Mouse (Mus musculus): ENCODE measurements around the gene Lsm2.
"Not testable (repeated sequence)": the region's sequence is repeated elsewhere in the genome, so short reads cannot be mapped to it uniquely, and the experiment has no call there.

The Lsm2 gene

DNA sequence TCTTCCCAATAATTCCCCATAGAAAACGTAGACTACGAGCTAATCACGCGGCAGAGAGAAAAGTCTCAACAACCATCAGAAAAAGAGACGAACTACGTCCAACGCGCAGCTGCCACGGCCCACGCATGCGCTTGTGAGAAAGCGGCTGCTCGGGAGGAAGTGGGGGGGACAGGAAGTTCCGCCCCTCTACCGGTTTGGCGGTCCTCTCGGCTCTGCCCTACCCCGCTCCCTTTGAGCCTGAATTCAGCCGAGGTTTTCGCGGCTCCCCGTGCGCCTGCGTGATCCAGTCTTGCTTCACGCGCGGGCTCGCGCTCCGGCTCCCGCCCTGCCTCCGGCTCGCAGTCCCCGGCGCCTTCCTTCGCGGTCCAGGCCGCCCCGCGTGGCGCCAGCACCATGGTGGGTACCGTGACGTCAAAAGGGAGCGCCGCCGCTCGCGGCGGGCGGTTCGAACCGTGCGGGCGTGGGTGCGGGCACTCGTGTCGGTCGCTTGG lies at the start of gene Lsm2:
TSS of gene Lsm2 (plus strand) at position 173 of the 491 bp plus-strand sequence.
- DNase-seq = peak; percentile 84 to 90

DNA sequence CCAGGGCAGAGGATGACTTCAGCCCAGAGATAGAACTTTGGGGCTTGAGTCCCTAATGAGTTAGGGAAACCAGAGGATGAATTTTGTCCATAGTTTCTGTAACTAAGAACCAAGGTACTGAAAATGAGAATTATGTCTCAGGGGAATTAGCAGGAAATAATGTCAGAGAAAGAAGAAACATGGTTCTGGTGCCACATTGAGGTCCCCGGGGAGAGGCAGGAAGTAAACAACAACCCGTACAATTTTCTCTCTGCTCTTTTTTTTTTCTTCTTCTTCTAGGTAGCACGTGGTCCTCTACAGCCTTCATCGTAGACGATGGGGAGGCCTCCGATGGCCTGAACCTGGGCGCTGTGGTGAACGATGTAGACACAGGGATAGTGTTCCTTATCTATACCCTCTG lies 49.4 kb upstream of the Lsm2 start:
- DNase-seq = peak in 1 of 2 experiments; percentile 18

DNA sequence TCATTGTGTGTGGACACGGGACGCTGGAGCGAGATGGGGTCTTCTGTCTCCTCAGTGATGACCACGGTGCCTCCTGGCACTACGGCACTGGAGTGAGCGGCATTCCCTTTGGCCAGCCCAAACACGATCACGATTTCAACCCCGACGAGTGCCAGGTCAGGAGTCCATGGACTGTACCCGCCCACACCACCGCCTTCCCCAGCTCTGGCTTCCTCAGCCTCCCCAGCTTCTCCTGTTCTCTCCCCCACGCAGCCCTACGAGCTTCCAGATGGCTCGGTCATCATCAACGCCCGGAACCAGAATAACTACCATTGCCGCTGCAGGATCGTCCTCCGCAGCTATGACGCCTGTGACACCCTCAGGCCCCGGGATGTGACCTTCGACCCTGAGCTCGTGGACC lies 47.6 kb upstream of the Lsm2 start:
- no peak for DNase-seq

DNA sequence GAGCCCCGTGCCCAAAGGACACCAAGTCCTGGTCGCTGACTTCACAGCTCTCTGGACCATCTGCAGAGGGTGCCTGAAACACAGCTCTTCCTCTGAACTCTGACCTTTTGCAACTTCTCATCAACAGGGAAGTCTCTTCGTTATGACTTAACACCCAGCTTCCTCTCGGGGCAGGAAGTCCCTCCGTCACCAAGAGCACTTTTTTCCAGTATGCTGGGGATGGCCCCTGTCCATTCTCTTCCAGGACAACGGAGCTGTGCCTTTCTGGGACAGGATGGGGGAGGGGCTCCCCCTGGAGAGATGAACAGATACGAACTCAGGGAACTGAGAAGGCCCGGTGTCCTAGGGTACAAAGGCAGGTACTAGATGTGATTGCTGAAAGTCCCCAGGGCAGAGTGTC lies 46.8 kb upstream of the Lsm2 start:
- DNase-seq = no peak

DNA sequence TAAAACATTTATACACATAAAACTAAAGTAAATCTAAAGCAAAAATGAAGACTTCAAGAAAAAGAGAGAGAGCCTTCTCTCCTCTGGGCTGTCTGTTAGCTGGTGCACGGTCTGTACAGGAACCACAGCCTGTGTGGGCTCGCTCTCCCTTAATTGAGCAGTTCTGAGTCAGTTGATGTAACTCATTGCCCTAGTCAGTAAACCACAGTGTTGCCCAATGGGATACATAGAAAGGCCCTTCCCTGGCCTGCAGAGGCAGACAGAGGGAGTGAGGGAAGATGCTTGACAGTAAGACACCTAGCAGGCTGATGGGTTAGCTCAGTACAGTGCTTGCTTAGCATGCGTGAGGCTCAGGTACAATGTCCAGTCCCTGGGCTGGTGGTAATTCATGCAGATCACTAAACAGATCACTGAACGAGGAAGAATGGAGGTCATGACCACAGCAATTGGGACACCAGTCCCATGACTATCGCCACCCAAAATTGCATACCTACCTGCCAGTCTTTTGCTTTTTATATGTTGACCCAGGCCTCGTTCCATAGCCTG lies 43.6 kb upstream of the Lsm2 start:
- no peak for DNase-seq

DNA sequence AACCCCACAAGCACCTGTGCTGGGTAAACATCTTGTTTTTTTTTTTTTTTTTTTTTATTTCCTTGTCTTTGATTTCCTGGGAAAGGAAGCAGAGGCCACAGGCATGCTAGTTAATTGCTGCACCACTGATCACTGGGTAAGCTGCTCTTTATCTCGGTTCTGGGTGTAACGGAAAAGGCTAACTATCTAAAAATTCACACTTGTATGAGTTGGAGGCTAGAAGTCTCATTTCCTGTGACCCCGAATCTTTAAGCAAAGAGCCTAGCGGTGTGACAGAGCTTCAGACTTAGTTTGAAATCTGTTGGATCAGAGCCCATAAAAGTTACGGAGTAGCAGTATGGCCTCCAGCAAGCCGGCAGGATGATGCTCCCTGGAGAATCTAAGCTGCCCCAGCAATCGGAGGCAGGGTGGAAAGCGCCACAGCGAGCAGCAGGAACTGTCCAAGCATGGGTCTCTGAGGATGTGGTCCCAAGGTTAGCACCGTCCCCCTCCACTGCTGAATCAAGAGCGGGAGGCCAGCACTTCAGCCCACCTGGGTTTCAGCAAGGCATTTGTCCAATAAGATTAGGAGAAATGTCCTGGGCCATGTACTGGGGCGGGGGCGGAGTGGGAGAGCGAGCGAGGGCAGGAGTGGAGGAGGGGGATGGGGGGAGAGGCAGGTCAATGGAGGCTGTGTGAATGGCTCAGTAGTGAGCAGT lies 40.2 kb upstream of the Lsm2 start:
- no peak for DNase-seq

DNA sequence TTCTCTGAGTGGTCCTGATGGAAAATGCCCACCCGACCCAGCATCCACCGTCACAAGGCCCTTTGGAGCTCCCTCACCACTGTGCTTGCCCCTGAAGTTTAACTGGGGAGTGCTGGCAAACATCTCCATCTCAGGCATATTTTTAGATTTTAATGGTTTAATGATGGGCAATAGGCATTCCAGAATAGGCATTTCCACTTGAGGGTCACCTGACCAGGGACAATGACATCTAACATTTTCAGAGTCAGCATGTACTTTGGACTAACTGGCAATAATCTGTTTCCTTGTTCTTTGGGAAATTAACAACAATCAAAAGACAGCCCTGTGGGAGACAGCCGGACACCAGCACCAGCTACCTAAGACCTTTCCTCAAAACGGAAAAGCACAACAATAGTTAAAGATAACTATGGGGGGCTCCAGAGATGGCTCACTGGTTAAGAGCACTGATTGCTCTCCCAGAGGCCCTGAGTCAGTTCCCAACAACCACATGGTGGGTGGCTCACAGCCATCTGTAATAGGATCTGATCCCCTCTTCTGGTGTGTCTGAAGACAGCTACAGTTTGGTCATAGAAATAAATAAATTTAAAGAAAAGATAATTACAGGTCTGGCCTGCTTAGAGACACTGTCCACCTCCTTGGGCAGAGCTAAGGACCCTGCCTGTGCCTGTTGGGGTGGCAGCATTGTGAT lies 38.4 kb upstream of the Lsm2 start:
- no peak for DNase-seq

DNA sequence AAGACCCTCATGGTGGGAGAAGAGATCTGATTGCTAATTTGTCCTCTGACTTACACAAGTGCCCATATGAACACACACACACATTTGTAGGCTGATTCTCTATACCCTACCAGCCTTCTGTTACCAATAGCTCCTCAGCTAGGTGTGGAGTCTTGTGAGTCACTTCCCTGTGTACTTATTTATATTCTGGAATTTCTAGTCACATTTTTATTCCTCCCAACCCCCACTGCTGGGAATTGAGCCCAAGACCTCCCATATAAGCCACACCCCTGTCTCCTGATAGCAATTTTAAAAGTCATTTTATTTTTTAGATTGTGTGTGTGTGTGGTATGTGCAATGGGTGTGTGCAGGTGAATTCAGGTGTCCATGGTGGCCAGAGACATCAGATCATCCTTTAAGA lies 37.3 kb upstream of the Lsm2 start:
- DNase-seq = no peak

DNA sequence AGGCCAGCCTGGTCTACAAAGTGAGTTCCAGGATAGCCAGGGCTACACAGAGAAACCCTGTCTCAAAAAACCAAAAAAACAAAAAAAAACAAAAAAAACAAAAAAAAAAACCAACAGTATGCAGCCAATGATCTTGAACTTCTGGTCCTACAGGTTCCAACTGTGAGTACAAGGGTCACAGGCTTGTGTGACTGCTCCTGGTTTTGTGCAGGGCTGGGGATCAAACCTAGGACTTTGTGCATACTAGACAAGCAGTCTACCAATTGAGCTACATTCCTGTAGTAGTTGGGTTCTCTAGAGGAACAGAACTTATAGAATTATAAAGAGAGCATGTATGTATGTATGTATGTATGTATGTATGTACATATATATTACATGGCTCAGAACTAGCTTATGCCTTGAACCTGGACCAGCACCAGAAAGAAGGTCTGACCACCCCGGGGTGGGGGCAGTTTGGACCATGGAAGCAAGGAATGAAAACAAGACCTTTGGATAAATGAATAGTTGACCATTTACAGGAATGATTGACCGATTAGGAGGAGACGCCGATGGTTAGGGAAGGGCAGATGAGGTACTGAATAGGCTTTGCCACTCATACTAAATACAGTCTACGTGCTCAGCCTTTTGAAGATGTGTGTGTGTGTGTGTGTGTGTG lies 35.0 kb upstream of the Lsm2 start:
- DNase-seq = no peak

DNA sequence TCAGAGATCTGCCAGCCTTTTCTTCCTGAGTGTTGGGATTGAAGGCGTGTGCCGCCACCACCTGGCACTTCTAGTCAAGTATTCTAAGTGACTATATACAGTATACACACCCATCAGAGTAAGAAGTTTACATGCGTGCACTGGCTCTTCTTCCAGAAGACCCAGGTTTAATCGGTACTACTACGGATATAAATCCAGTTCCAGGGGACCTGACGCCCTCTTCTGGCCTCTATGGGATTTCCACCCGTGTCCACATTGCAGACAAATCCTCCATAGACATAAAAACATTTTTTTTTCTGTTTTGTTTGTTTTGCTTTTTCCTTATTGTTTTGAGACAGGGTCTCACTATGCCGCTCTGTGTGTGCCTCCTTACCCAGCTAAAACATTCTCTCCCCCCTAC lies 34.1 kb upstream of the Lsm2 start:
- no peak for DNase-seq

DNA sequence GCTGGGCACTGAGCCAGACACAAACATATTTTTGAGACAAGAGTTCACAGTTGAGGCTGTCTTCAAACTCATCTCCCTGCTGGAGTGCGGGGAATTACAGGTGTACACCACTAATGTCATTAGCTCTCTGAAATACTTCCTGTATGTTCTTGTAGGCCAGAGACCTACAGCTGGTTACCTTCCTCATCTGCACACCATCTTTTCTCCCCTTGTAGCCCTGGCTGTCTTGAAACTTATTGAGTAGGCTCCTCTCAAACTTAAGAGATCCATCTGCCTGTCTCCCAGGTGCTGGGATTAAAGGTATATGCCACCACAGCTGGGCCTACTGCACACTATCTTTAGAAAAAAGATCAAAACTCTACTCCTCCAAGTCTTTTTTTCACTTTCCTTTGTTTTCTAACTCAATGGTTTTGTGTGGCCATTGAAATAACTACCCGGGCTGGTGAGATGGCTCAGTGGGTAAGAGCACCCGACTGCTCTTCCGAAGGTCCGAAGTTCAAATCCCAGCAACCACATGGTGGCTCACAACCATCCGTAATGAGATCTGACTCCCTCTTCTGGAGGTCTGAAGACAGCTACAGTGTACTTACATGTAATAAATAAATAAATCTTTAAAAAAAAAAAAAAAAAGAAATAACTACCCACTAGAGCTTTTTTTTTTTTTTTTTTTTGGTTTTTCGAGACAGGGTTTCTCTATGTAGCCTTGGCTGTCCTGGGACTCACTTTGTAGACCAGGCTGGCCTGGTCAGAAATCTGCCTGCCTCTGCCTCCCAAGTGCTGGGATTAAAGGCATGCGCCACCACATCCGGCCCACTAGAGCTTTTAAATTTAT lies 32.7 kb upstream of the Lsm2 start:
- DNase-seq = not testable (repeated sequence)

DNA sequence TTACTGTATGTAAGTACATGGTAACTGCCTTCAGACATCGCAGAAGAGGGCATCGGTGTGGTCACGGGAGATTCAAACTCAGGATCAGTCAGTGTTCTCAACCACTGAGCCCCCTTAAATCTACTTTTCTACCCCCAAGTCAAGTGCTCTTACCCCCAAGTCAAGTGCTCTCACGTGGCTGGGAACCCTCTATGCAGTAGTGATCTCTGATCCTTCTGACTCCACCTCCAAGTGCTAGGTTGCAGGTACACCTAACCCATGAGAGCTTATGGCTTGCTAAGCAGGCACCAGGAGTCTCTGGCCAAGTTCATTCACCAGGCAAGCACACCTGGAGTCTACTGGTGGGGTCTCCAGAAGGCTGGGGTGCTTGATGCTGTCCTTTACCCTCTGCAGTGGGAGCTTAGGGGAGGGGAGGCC lies 32.1 kb upstream of the Lsm2 start:
- DNase-seq = no peak

DNA sequence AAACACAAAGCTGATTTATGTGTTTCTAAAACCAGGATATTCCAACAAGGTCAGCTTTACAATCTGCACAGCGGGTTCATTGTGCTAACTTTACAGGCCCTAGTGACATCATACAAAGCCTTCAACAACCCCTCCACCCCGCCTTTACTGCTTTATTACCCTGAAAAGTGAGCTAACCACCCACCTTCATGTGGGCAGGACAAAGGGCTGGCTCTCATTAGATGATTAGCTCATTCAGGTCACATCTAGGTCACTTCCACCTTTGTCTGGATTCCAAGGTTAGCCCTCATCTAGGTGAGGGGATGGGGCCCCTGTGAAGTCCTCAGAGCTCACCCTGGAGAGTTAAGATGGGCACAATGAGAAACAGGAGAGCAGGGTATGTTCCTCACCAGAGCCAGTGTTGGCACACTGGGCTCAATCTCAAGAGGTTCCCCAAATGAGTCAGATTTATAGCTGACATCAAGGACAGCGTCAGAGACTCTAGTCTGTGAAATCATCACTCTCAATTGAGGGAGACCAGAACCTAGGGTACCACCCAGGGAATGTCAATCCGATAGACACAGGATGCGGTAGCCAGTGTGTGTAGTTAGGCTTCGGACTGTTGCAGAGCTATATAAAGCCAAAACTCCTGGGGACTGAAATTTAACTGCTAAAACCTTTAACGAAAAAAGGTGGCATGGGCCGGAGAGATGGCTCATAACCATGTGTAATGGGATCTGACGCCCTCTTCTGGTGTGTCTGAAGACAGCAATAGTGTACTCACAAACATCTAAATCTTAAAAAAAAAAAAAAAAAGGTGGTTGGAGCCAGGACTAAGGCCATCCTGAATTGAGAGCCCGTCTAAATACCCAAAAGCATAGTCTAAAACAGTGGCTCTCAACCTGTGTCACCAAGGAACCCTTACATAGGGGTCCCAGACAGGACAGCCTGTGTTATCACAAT lies 30.9 kb upstream of the Lsm2 start:
- DNase-seq = no peak

DNA sequence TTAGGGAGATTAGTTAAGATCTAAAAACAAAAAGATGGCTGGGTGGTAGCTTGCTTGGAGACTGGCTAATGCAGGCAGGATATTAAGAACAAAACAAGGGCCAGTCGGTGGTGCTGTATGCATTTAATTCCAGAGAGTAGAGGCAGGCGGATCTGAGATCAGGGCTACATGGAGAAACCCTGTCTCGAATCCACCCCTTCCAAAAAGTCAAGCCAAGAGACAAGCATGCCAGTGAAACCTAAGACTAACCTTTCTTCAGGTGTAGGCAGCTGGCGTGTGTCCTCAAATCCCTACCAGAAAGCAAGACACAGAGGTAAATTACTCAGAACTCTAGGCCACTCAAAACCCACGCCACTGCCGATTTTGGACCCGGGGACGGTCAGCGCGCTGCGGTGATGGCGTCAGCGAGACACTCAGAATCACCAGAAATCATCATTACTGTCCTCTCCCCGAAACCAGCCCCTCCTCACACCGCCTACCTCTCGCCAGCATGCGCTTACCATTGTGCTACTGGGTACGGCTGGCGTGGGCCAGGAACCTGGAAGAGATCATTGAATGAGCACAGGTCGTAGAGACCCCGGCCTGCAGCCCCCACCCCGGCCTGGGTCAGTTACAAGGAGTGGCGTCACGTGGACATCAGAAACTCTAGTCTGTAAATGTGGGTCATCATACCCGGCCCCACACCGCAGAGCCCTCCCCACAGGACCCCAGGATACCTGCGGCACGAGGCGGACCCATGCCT lies 29.9 kb upstream of the Lsm2 start:
- peak in 1 of 2 experiments; percentile 59 for DNase-seq

DNA sequence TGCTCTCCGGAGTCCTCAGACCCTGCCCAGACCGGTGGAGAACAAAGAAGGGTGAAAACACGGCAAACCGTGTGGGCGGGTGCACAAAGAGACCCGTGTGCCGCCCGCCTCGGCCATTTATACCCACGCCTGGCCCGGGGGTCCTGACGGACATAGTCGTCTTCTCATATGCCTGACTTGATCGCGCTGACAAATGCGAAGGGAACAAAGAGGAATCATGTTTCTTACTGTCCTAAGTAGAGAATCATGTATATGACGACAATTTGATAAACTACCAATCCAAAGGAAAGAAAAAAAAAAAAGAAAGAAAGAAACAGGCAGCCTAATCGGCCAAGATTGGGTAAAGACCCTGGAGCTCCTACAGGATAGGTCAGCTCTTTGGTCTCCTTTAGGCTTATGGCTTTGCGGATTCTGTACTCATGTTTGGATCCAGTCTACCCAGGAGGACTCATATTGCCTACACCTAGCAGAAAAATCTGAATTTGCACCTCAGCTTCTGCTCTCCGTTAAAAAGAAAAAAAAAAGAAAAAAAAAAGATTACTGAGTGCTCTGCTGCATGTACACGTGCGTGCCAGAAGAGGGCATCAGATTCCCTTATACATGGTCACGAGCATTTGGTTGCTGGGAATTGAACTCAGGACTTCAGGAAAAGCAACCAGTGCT lies 29.2 kb upstream of the Lsm2 start:
- peak in 1 of 2 experiments; percentile 44 for DNase-seq

DNA sequence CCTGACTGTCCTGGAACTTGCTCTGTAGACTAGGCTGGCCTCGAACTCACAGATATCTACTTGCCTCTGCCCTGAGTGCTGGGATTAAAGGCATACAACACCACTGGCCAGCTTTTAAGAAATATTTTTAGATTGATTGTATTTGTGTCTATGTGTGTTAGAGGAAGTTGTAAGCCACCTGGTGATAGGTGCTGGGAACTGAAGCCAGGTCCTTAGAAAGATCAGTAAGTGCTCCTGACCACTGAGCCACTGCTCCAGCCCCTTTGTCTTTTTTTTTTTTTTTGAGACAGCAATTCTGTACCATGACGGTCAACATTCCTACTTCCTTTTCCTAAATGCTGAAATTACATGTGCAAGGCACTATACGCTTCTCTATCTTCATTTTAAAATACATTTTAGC lies 28.4 kb upstream of the Lsm2 start:
- no peak for DNase-seq

DNA sequence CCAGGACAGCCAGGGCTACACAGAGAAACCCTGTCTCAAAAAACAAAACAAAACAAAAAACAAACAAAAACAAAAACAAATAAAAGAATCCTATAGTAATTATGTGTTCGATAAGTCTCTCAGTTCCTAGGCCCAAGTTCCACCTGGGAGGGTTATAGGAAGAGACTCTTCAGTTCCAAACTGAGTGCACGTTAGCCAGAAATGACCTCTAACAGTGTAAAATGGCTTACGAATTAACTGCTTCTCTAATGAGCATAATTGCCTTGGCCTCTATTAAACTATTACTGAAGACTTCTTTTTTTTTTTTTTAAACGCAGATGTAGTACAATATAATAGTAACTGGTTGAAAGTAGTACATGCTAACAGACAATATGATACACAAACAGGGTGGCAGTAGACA lies 27.8 kb upstream of the Lsm2 start:
- no peak for DNase-seq

DNA sequence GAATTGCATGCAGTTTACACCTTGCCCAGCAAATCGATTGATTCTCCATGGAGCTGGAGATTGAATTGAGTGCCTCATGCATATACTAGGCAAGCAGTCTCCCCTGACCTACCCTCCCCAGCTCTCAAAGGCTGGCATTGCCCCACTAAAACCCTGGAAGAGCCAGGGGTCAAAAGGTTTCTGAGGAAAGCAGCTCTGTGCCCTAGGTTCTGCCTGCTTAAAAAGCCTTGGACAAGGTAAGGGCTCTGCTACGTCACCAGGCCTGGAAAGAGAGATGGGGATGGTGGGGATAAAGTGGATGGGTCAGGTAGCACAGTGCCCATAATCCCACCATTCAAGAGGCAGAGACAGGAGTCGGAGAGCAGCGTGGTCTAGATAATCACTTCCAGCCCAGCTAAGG lies 26.8 kb upstream of the Lsm2 start:
- no peak for DNase-seq

DNA sequence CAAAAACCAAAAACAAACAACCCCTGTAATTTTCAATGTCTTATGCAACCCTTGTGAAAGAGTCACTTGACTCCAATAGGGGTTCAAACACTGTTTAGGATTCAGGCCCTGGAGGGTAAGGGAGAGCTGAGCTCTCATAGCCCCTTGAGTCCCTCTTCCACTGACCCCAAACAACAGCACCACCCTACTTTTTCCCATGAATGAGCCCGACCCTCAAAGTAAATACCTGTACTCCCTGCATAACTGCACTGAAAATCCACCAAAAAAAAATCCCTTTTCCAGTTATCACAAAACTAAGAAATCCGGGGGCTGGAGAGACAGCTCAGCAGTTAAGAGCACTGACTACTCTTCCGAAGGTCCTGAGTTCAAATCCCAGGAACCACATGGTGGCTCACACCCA lies 25.8 kb upstream of the Lsm2 start:
- DNase-seq = no peak

DNA sequence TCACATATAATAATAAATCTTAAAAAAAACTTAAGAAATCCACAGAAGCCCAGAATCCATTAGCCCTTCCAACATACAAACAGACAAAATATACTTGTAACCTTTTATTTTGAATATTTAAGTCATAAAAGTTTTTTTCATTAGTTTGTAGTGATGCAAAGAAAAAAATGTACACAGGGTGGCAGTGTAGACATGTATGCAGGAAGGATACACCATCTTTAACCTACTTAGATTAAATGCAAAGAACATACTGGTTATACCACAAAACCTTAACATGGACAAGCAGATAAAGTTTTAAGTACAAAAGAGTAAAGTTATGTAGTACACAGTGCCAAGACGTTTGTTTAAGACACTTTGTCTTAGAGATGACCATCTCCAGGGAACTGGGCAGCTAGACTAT lies 25.3 kb upstream of the Lsm2 start:
- no peak for DNase-seq
